Mouse (Mus musculus): ENCODE data around the gene Hpse.

Hpse gene

DNA sequence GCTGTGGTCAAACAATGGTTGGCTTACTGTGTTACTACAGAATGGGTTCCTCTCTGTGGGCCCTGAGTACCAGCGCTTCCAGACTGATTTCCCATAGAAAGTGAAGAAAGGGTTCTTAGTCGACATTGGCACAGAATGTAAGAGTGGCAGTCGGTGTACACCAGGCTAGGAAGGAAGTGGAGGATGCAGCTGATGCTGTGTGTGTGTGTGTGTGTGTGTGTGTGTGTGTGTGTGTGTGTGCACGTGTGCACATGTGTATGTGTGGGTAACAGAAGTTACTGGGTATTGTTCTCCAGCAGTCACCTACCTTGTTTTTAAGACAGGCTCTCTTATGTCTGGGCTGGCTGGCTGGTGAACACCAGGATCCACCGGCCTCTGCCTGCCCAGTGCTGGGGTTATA lies 77.2 kb downstream of the Hpse start:
- DNase-seq (ENCODE audit: low spot score in 2 of 2), result no peak

DNA sequence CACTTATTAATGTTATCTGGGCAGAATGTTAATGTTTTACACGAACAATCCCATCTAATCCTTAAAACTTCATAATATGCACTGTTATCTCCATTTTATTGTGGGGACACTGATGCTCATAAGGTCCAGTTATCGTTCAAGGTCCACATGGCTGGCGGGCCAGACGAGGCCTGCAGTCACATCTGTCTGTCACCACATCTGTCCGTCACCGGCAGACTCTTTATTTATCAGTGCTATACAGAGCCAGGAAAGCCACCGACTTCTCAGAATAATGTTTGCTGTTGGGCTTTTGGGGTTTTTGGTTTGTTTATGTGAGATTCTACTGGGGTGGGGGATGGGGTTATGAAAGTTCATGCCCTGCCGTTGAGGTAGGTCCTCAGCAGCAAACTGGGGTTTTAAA lies 81.0 kb downstream of the Hpse start:
- no peak for DNase-seq (ENCODE audit: low spot score in 2 of 2)

DNA sequence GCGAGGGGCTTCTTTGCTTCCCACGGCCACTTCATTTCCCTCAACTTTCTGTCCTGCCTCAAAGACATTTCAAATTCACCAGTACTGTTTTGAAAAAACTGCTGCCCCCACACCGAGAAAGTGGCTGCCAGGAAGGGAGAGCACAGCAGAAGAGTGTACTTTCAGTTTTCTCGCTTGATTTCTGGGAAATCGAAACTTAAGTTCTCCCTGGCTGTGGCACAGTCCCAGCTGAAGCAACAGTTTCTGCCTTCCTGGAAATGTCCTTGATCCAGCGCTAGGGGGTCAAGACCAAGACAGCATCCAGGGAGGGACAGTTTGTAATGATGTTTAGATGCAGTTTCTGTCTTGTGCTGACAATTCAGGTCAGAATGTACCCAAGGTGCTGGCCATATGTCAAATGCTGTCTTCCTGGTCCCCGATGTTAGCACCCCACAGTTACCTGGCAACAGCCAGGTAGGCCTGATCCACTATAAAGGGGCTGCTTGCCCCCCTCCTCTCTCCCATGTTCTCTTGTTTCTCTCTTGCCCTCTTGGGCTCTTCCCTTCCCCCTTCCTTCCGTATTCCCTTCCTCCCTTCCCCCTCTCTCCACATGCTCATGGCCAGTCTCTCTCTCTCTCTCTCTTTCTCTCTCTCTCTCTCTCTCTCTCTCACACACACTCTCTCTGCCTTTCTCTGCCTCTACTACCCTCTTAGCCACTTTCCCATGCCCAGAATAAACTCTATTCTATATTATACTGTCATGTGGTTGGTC lies 82.5 kb downstream of the Hpse start:
- DNase-seq (ENCODE audit: low spot score in 2 of 2), result no peak

DNA sequence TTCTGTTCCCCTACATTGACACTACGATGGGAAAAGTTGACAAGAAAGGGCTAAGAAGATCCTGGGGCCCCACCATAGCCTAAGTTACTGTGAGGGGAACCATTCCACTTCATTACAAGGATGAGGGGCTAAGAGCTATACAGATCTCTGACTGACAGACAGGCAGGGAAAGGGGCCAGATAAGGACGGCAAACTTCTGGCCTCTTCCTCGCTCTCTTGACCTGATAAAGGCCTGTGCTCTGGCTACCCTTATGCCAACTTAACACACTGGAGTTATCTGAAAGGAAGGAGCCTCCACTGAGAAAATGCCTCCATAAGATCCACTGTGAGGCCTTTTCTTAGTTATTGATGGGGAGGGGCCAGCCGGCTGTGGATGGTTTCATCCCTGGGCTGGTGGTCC lies 83.6 kb downstream of the Hpse start:
- no peak for DNase-seq (ENCODE audit: low spot score in 2 of 2)

DNA sequence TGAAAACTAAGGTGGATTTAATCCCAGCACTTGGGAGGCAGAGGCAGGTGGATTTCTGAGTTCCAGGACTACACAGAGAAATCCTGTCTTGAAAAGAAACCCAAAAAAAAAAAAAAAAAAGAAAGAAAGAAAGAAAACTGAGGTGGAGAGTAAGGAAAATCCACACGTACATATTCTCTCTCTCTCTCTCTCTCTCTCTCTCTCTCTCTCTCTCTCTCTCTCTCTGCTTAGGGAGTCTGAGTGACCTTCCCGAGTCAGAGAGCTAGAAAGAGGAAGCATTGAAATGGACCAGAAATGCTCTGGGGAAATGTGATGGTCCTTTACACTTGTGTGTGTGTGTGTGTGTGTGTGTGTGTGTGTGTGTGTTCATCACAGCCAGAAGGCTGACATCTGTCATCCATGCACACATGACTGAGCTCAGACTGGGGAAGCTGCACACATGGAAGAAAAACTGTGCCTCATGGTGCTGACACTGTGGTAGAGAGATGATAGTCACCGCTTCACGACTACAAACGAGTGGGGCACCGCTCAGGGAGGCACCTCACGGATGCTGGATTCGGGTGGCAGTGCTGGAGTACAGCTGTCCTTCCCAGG lies 84.5 kb downstream of the Hpse start:
- DNase-seq (ENCODE audit: low spot score in 2 of 2), result no peak

DNA sequence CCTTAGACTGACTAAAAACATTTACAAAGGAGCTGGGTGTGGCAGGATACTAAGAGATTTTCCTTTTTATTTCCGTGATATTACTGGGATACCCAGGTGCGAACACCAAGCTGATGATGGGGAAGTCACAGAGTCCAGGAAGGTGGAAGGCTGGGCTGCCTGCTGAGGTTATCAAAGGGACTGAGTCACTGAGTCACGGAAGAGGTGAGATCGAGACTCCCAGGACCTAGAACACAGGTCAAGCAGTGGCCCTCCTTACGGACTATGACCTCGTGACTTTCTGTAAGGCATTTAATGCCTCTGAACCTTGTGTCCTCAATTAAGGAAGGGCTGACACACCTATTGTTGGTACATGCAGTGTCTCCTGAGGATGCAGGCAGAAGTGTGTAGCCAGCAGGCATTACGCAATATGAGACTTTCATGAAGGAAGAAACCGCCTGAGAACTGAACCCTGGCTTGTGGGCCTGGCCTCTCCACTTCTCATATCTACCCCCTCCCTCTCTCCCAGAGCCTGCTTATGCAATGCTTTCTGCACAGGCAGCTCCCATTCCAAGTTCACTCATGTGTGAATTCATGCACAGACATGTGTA lies 86.9 kb downstream of the Hpse start:
- no peak for DNase-seq (ENCODE audit: low spot score in 2 of 2)

Data from thymus, postnatal 10 days (tissue).